Mouse (Mus musculus) embryonic facial prominence, embryonic 11.5 days (tissue): Measurements from ENCODE around the gene Pdcd10. TPM values are rescaled to one million over a fixed set of nuclear protein-coding genes. Genes with fewer than 3 reads are reported as not detected.

Source experiments
- ATAC-seq: fragments of 200-750 bp; cut with Nextera tagmentation; replicated peaks from 2 replicates; pipeline ENCODE4 v1.8.0; 2017; ENCODE audit warnings: low read depth; ENCODE audit not compliant: insufficient number of reproducible peaks, low FRiP score, low TSS enrichment
- DNase-seq: peaks from one replicate; pipeline ENCODE4 v3.0.0-alpha.2; 2015; ENCODE audit warnings: low spot score
- H3K27ac ChIP-seq: fragments of 300-500 bp; sonication (generic); replicated peaks from 2 replicates; pipeline ENCODE4 v1.5.1; 2014; ENCODE audit warnings: mild to moderate bottlenecking, low read depth, low read length, control low read depth
- H3K27me3 ChIP-seq: fragments of 300-500 bp; sonication (generic); 2 replicates; pipeline ENCODE4 v1.6.1; 2014; ENCODE audit warnings: mild to moderate bottlenecking, low read length, moderate library complexity, mixed read lengths; ENCODE audit not compliant: control insufficient read depth, insufficient read depth
- H3K36me3 ChIP-seq: fragments of 300-500 bp; sonication (generic); replicated peaks from 2 replicates; pipeline ENCODE4 v1.6.1; 2014; ENCODE audit warnings: low read depth, mild to moderate bottlenecking, low read length, moderate library complexity, mixed read lengths; ENCODE audit not compliant: control insufficient read depth, insufficient read depth
- H3K4me1 ChIP-seq: fragments of 300-500 bp; sonication (generic); 2 replicates; pipeline ENCODE4 v1.6.1; 2014; ENCODE audit warnings: low read length, mixed read lengths; ENCODE audit not compliant: control insufficient read depth, insufficient read depth
- H3K4me2 ChIP-seq: fragments of 300-500 bp; sonication (generic); 2 replicates; pipeline ENCODE4 v1.6.1; 2014; ENCODE audit warnings: low read depth, mild to moderate bottlenecking, control low read depth, low read length, moderate library complexity
- H3K4me3 ChIP-seq: fragments of 300-500 bp; sonication (generic); 2 replicates; pipeline ENCODE4 v1.5.1; 2014; ENCODE audit warnings: low read depth, low read length, control low read depth
- H3K9ac ChIP-seq: fragments of 300-500 bp; sonication (generic); replicated peaks from 2 replicates; pipeline ENCODE4 v1.6.1; 2014; ENCODE audit warnings: mild to moderate bottlenecking, control low read depth, low read length
- H3K9me3 ChIP-seq: fragments of 300-500 bp; sonication (generic); replicated peaks from 2 replicates; pipeline ENCODE4 v1.6.1; 2016; ENCODE audit warnings: mild to moderate bottlenecking, low read length, inconsistent platforms, mixed read lengths; ENCODE audit not compliant: control insufficient read depth
- WGBS: fragments of 180-500 bp; shearing (Covaris S2); extraction: QIAGEN DNeasy Blood & Tissue Kit; methylation state at CpG from one replicate; pipeline ENCODE4 v1.1.7; 2014; 5-methylcytosine and 5-hydroxymethylcytosine counted together
- polyA plus RNA-seq: library from polyadenylated mRNA; unstranded; fragments of >200 nt; fragmentation: Nextera tagmentation; extraction: Ambion mirVana; gene quantifications from 2 replicates; pipeline ENCODE4 v1.2.1, GENCODE M21; 2014

Gene Pdcd10
- 109 TPM in 2 replicates for polyA plus RNA-seq

DNA sequence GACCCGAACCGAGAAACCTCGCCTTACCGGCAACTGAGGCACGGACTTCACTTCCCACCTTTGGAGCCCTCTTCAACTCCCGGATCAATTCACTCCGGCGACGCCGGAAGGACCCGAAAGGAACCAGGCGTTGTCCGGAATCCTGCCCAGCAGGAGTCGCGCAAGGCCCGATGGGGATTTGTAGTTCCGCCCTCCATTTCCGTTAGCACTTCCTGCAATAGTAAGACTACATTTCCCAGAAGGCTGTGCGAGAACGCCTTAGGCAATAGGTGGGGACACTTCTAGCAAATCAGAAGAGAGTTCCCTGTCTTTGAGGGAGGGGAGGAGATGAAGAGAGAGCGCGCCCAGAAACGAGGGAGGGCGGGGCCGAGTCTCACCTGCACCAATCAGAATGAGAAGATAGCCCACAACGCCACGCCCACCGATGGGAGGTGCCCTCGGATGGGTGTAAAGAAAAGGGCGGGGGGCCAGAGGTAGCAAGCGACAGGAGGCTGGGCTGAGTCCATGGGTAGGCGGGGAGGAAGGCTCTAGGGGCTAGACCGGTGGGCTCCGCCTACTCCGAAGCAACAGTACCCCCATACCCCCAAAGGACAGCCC is at the start of gene Pdcd10:
Gene Pdcd10 (minus strand): TSS at position 162 of the 597 bp plus-strand sequence.
- no peaks in the 10 kb centered on the region for H3K27me3 ChIP-seq
- peak; percentile 100 for DNase-seq
- no peaks in the 10 kb centered on the region for H3K9me3 ChIP-seq
- H3K9ac ChIP-seq: peak within 1 kb of the TSS; percentile 88
- H3K4me2 ChIP-seq: peak within 1 kb of the TSS; percentile 59
- ATAC-seq: peak; percentile 99
- H3K4me1 ChIP-seq: no peaks in the 10 kb centered on the region
- no peaks in the 10 kb centered on the region for H3K36me3 ChIP-seq
- WGBS: under 1% methylated on average over 35 of the region's 35 CpGs
- peak within 1 kb of the TSS; percentile 53 for H3K27ac ChIP-seq
- H3K4me3 ChIP-seq: peak within 1 kb of the TSS; percentile 83

GRCm38 (mm10) chr3:75584898-75585297 is 28.2 kb upstream of the Pdcd10 start:
- no peak for ATAC-seq
- 84% methylated on average over 4 of the region's 4 CpGs for WGBS
- H3K4me2 ChIP-seq: no peak overlapping the region

DNA sequence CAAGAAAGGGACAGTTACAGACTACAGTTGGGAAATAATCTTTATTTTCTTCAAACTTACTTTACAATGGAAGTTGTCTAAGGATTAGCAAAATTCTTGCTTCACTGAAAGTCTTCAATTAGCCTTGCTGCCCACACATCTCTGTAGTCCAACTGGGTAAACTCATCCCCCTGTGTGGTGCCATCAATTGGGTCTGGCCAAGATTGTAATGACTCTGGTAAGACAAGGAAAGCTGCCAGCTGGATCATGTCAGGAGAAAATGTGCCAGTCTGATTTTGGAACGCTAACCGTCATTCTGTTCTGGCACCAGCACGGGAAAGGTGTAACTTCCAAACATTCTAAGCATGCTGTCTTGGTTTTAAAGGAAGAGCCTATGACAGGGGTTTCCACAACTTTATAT is 26.6 kb upstream of the Pdcd10 start:
- Histone ChIP-seq H3K4me1 (no peaks in the 10 kb centered on the region), H3K36me3 (no peaks in the 10 kb centered on the region), H3K4me3 (no peak overlapping the region), H3K27me3 (no peaks in the 10 kb centered on the region), H3K4me2 (no peak overlapping the region), H3K9me3 (no peaks in the 10 kb centered on the region), H3K9ac (no peak overlapping the region), H3K27ac (no peak overlapping the region)
- ATAC-seq: no peak
- WGBS: 91% methylated on average over 3 of the region's 3 CpGs
- DNase-seq: no peak

More at GRCm38 (mm10) chr3:75584898-75585297, 28.2 kb upstream of the Pdcd10 start:
- H3K27me3 ChIP-seq: no peaks in the 10 kb centered on the region
- H3K36me3 ChIP-seq: no peaks in the 10 kb centered on the region
- no peak overlapping the region for H3K27ac ChIP-seq
- DNase-seq: no peak
- H3K9ac ChIP-seq: no peak overlapping the region
- H3K4me1 ChIP-seq: no peaks in the 10 kb centered on the region
- H3K9me3 ChIP-seq: no peaks in the 10 kb centered on the region
- no peak overlapping the region for H3K4me3 ChIP-seq

- no peaks in the 10 kb centered on the region for H3K36me3 ChIP-seq
- ATAC-seq: no peak
- no peak overlapping the region for H3K27ac ChIP-seq
- 57% methylated on average over 4 of the region's 4 CpGs for WGBS
- no peaks in the 10 kb centered on the region for H3K4me1 ChIP-seq
- no peak overlapping the region for H3K9ac ChIP-seq
- no peaks in the 10 kb centered on the region for H3K9me3 ChIP-seq
- peak; percentile 44 for DNase-seq
- no peak overlapping the region for H3K4me3 ChIP-seq
- no peak overlapping the region for H3K4me2 ChIP-seq
- no peaks in the 10 kb centered on the region for H3K27me3 ChIP-seq
Measured at GRCm38 (mm10) chr3:75579352-75579751, 22.7 kb upstream of the Pdcd10 start.

GRCm38 (mm10) chr3:75575582-75575981 is 18.9 kb upstream of the Pdcd10 start:
- H3K4me1 ChIP-seq: no peaks in the 10 kb centered on the region
- H3K27me3 ChIP-seq: no peaks in the 10 kb centered on the region
- WGBS: 88% methylated on average over 1 of the region's 1 CpGs
- no peak overlapping the region for H3K4me2 ChIP-seq
- no peak overlapping the region for H3K4me3 ChIP-seq
- DNase-seq (no peak), ATAC-seq (no peak)
- no peaks in the 10 kb centered on the region for H3K9me3 ChIP-seq
- H3K27ac ChIP-seq: no peak overlapping the region
- no peak overlapping the region for H3K9ac ChIP-seq
- H3K36me3 ChIP-seq: no peaks in the 10 kb centered on the region

DNA sequence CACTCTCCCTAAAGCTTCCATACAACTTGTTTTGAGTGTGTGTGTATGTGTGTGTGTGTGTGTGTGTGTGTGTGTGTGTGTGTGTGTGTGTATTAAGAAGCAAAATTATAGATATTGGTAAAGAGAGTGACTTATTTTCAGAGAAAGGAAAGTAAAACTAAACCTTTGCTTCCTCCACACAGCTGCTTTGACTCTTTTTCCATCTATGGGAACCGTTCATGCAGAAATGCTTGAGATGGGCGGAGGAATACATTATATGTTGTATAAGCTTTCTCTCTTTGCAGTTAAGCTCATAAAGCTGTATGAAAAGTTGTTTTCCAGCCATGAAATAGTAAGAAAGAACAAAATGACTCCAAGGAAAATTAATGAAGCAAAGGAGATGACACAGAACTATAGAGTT is 17.4 kb upstream of the Pdcd10 start:
- Histone ChIP-seq H3K4me3 (no peak overlapping the region), H3K9me3 (no peaks in the 10 kb centered on the region), H3K36me3 (no peaks in the 10 kb centered on the region), H3K9ac (no peak overlapping the region), H3K4me1 (no peaks in the 10 kb centered on the region), H3K4me2 (no peak overlapping the region), H3K27me3 (no peaks in the 10 kb centered on the region), H3K27ac (no peak overlapping the region)
- WGBS: 79% methylated on average over 2 of the region's 2 CpGs
- DNase-seq: no peak
- ATAC-seq: no peak

GRCm38 (mm10) chr3:75557292-75557691 is 636 bp upstream of the Pdcd10 start, which contains the start of gene Serpini1:
Serpini1 (plus strand) TSS chr3:75557547.
- Histone ChIP-seq H3K4me3 (peak within 1 kb of the TSS; percentile 83), H3K27ac (peak within 1 kb of the TSS; percentile 53), H3K36me3 (no peaks in the 10 kb centered on the region), H3K27me3 (no peaks in the 10 kb centered on the region), H3K9me3 (no peaks in the 10 kb centered on the region), H3K9ac (peak within 1 kb of the TSS; percentile 88), H3K4me2 (peak within 1 kb of the TSS; percentile 59), H3K4me1 (no peaks in the 10 kb centered on the region)
- 0% methylated on average over 19 of the region's 19 CpGs for WGBS
- peak; percentile 97 for ATAC-seq
- DNase-seq: peak; percentile 91

DNA sequence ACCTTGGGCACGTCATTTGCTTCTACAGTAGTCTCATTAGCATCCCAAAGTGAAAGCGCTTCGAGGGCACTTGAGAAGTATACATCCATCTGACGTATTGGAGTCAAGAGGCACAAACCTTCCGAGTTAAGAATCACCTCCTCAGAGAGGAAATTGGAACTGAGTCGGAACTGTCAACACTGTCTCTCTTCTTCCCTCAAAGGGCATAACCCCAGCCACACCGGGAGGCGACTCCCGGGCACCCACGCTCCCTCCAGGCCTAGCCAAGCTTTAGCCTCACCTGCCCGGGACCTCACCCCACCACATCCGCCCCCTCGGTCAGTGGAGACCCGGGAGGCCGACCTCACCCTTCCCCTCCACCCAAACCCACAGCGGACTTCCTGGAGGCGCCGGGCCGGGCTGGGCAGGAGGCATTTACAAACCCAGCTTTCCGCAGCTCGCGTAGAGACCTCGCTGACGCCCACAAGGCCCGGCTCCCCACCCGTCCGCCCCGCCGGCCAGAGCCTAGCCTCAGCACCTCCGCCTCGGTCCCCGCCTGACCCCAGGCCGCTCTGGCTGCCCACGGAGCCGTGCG is 448 bp downstream of the Pdcd10 start:
- Histone ChIP-seq H3K9me3 (no peaks in the 10 kb centered on the region), H3K27ac (peak overlapping the region; percentile 53), H3K36me3 (no peaks in the 10 kb centered on the region), H3K4me1 (no peaks in the 10 kb centered on the region), H3K9ac (peak overlapping the region; percentile 88), H3K4me2 (peak overlapping the region; percentile 58), H3K4me3 (peak overlapping the region; percentile 83), H3K27me3 (no peaks in the 10 kb centered on the region)
- ATAC-seq (peak; percentile 12), DNase-seq (peak; percentile 20)
- WGBS: under 1% methylated on average over 36 of the region's 36 CpGs
